9 mouse cellular contexts compared by ENCODE assay signal in genomic region chr2:131056191-131056590, GRCm38 (mm10). TPM values are rescaled to one million over a fixed set of nuclear protein-coding genes. Genes with fewer than 3 reads are reported as not detected.
A peak's percentile ranks its signal among the peaks of the same experiment; 100 is the strongest.
DNase-seq lines count a peak whose midpoint lies in the region; ATAC-seq lines count a peak whose summit lies in the region.
"Had no signal": no experiment of that assay in that cellular context is flagged by ENCODE, and none has a peak within 500 bp of the region (broad histone marks: within the 10 kb centered on the region; RNA-seq: fewer than 3 reads in every experiment).

No protein-coding gene starts in this region.

- no peak overlapping the region for H3K27ac ChIP-seq in heart, embryonic 11.5 days (ENCODE audit: low read depth, low read length)
- H3K27ac ChIP-seq in heart, embryonic 15.5 days, result no peak overlapping the region
- no peak overlapping the region for H3K27ac ChIP-seq in limb, embryonic 15.5 days
- no peak overlapping the region for H3K27ac ChIP-seq in neural tube, embryonic 14.5 days (ENCODE audit: low read depth, low read length)

- 5% methylated on average over 10 of the region's 10 CpGs for WGBS in heart, embryonic 11.5 days (ENCODE audit: insufficient replicate concordance)
- 4% methylated on average over 10 of the region's 10 CpGs for whole genome bisulfite sequencing in heart, embryonic 15.5 days
- 3% methylated on average over 10 of the region's 10 CpGs for WGBS in limb, embryonic 15.5 days
- 2% methylated on average over 10 of the region's 10 CpGs for WGBS in neural tube, embryonic 14.5 days

- peaks cover 31% of the 10 kb centered on the region for H3K4me1 ChIP-seq in heart, embryonic 11.5 days (ENCODE audit: control insufficient read depth, insufficient read depth, low read length)
- H3K4me1 ChIP-seq in heart, embryonic 15.5 days (replicated peaks), result peaks cover 59% of the 10 kb centered on the region
- peaks cover 62% of the 10 kb centered on the region for H3K4me1 ChIP-seq in limb, embryonic 15.5 days
- H3K4me1 ChIP-seq in neural tube, embryonic 14.5 days (ENCODE audit: control insufficient read depth, insufficient read depth, low read length), result peaks cover 12% of the 10 kb centered on the region

- H3K4me2 ChIP-seq in heart, embryonic 11.5 days, result peak overlapping the region; percentile 69
- peak overlapping the region; percentile 19 for H3K4me2 ChIP-seq in heart, embryonic 15.5 days
- H3K4me2 ChIP-seq in limb, embryonic 15.5 days, result peak overlapping the region; percentile 14; the same call in 1 of the 2 replicates
- H3K4me2 ChIP-seq in neural tube, embryonic 14.5 days (ENCODE audit: low read depth, low read length), result no peak overlapping the region

- peaks cover 55% of the 10 kb centered on the region for H3K27me3 ChIP-seq in heart, embryonic 11.5 days (ENCODE audit: control insufficient read depth, insufficient read depth, low read length)
- peaks cover 48% of the 10 kb centered on the region for H3K27me3 ChIP-seq in heart, embryonic 15.5 days
- peaks cover 56% of the 10 kb centered on the region for H3K27me3 ChIP-seq in limb, embryonic 15.5 days
- peaks cover 31% of the 10 kb centered on the region for H3K27me3 ChIP-seq in neural tube, embryonic 14.5 days (ENCODE audit: control insufficient read depth, insufficient read depth, low read length)

- no peak overlapping the region for H3K9ac ChIP-seq in heart, embryonic 11.5 days (ENCODE audit: low read depth, low read length)
- H3K9ac ChIP-seq in heart, embryonic 15.5 days, result no peak overlapping the region
- H3K9ac ChIP-seq in limb, embryonic 15.5 days, result no peak overlapping the region
- no peak overlapping the region for H3K9ac ChIP-seq in neural tube, embryonic 14.5 days (replicated peaks; ENCODE audit: low read depth, low read length)

- 0 out of 2 replicates have a peak, but pooled peaks have one; percentile 16 for ATAC-seq in heart, embryonic 11.5 days (replicated peaks; ENCODE audit: insufficient number of reproducible peaks, low FRiP score, low TSS enrichment)
- ATAC-seq in heart, embryonic 15.5 days (replicated peaks; ENCODE audit: insufficient number of reproducible peaks, insufficient read depth, low FRiP score, low read depth), result 0 out of 2 replicates have a peak, but pooled peaks have one; percentile 8
- no peak for ATAC-seq in limb, embryonic 15.5 days (ENCODE audit: insufficient number of reproducible peaks, low FRiP score, low TSS enrichment, low read depth)
- peak; percentile 39; the same call in 1 of the 2 replicates for ATAC-seq in neural tube, embryonic 14.5 days (ENCODE audit: low read depth)

- no peak for DNase-seq in heart, adult 8-10 months (ENCODE audit: low spot score)
- DNase-seq in ZHBTc4 (ENCODE audit: low read depth, low spot score), result peak; percentile 84
- no peak for DNase-seq in spleen, adult 18-20 months
- no peak for DNase-seq in layer of hippocampus, postnatal 14 days (ENCODE audit: low spot score in 2 of 2)

- H3K9me3 ChIP-seq in heart, embryonic 11.5 days (replicated peaks; ENCODE audit: control insufficient read depth, low read length), result no peaks in the 10 kb centered on the region
- no peaks in the 10 kb centered on the region for H3K9me3 ChIP-seq in heart, embryonic 15.5 days (replicated peaks)
- no peaks in the 10 kb centered on the region for H3K9me3 ChIP-seq in limb, embryonic 15.5 days
- no peaks in the 10 kb centered on the region for H3K9me3 ChIP-seq in neural tube, embryonic 14.5 days (ENCODE audit: control insufficient read depth, low read length)

- H3K4me3 ChIP-seq in heart, embryonic 11.5 days (ENCODE audit: low read depth, low read length), result no peak overlapping the region
- no peak overlapping the region for H3K4me3 ChIP-seq in heart, embryonic 15.5 days
- H3K4me3 ChIP-seq in limb, embryonic 15.5 days, result no peak overlapping the region
- H3K4me3 ChIP-seq in neural tube, embryonic 14.5 days (ENCODE audit: low read depth, low read length), result no peak overlapping the region

- no peaks in the 10 kb centered on the region for H3K36me3 ChIP-seq in heart, embryonic 11.5 days (ENCODE audit: control insufficient read depth, insufficient read depth, low read length)
- no peaks in the 10 kb centered on the region for H3K36me3 ChIP-seq in heart, embryonic 15.5 days
- H3K36me3 ChIP-seq in limb, embryonic 15.5 days, result 0 out of 2 replicates have a peak, but pooled peaks cover 3% of the 10 kb centered on the region
- H3K36me3 ChIP-seq in neural tube, embryonic 14.5 days (ENCODE audit: control insufficient read depth, insufficient read depth, low read length), result no peaks in the 10 kb centered on the region

RNA-seq across cellular contexts. Expression of gene Adam33, which starts 7.4 kb away (rescaled TPM):
- polyA plus RNA-seq in heart, embryonic 11.5 days (2014; fragmentation: Nextera tagmentation; extraction: Ambion mirVana), result 4.1 and 5.7 TPM in 2 replicates
- 1 to 10 TPM; 1.1 to 1.9 (median 1.7) TPM for total RNA-seq in heart, adult 8-10 months (2022)
- polyA plus RNA-seq in heart, embryonic 15.5 days (2015; fragmentation: Nextera tagmentation; extraction: Ambion mirVana), result 13.5 and 16.5 TPM in 2 replicates
- polyA plus RNA-seq in limb, embryonic 15.5 days (2015; fragmentation: Nextera tagmentation; extraction: Ambion mirVana), result 69.2 and 77.5 TPM in 2 replicates
- polyA plus RNA-seq in neural tube, embryonic 14.5 days (2014; fragmentation: Nextera tagmentation; extraction: Ambion mirVana), result 0.60 and 0.73 TPM in 2 replicates
- under 1 TPM; 0.50 to 0.67 TPM for total RNA-seq in layer of hippocampus, postnatal 14 days (2021)
- total RNA-seq: neutrophil, adult 5-6 weeks had no signal

RNA-seq across cellular contexts. Expression of gene Gfra4, which starts 13.3 kb away (rescaled TPM):
- 2.9 and 3.8 TPM in 2 replicates for polyA plus RNA-seq in heart, embryonic 11.5 days (2014; fragmentation: Nextera tagmentation; extraction: Ambion mirVana)
- total RNA-seq in heart, adult 8-10 months (2022), result 10 to 100 TPM in 1 of 4 experiments, 1 to 10 TPM in 3; 7.4 to 13.3 (median 9.0) TPM
- 2.8 and 4.7 TPM in 2 replicates for polyA plus RNA-seq in heart, embryonic 15.5 days (2015; fragmentation: Nextera tagmentation; extraction: Ambion mirVana)
- 29.5 and 31.8 TPM in 2 replicates for polyA plus RNA-seq in limb, embryonic 15.5 days (2015; fragmentation: Nextera tagmentation; extraction: Ambion mirVana)
- polyA plus RNA-seq in neural tube, embryonic 14.5 days (2014; fragmentation: Nextera tagmentation; extraction: Ambion mirVana), result 49.4 and 63.7 TPM in 2 replicates
- total RNA-seq in layer of hippocampus, postnatal 14 days (2021), result 10 to 100 TPM; 52.8 to 56.6 TPM
- total RNA-seq: neutrophil, adult 5-6 weeks had no signal

RNA-seq across cellular contexts. Expression of gene Siglec1, which starts 30.4 kb away (rescaled TPM):
- 0.11 and 0.16 TPM in 2 replicates for polyA plus RNA-seq in heart, embryonic 11.5 days (2014; fragmentation: Nextera tagmentation; extraction: Ambion mirVana)
- 1 to 10 TPM in 3 of 4 experiments, under 1 TPM in 1; 0.98 to 2.4 (median 1.5) TPM for total RNA-seq in heart, adult 8-10 months (2022)
- polyA plus RNA-seq in heart, embryonic 15.5 days (2015; fragmentation: Nextera tagmentation; extraction: Ambion mirVana), result 0.43 and 0.61 TPM in 2 replicates
- polyA plus RNA-seq in limb, embryonic 15.5 days (2015; fragmentation: Nextera tagmentation; extraction: Ambion mirVana), result 0.58 and 0.61 TPM in 2 replicates
- polyA plus RNA-seq in neural tube, embryonic 14.5 days (2014; fragmentation: Nextera tagmentation; extraction: Ambion mirVana), result 0.09 and 0.43 TPM in 2 replicates
- under 1 TPM; 0.55 to 0.57 TPM for total RNA-seq in layer of hippocampus, postnatal 14 days (2021)
